Mouse (Mus musculus): Measurements from ENCODE around the gene Iqca. TPM values are rescaled to one million over a fixed set of nuclear protein-coding genes. Genes with fewer than 3 reads are reported as not detected.

The Iqca gene
- not detected for polyA plus RNA-seq (2017; shearing (Covaris generic))

DNA sequence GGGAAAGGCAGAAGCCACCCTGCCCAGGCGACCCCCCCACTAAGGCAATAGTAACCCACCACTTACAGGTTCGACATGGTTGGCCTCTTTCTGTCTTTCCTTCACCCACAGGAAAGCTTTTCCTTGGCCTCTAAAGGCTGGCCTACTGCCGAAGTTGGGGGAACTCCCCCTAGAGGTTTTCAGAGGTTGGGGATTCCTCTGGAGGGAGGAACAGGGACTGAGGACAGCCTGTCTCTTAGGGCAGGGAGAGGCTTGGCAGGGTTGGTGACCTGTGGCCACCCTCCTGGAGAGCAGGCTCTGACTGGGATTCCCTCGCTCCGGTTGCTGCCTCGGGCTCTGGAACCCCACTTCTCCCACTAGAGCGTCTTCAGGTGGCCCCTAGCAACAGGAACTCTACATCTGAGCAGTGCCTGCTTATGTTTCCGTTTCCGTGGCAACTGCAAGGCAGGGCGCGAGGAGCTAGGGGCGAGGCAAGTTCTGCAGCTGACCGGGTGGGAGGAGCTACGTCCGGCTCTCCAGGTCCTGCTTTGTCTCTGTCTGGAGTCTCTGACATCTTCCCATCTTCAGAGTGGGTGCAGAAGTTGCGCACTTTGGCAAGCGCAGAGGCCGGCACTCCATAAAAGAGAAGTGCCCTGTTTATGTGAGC is at the start of gene Iqca:
Gene Iqca (minus strand): TSS at position 303 of the 646 bp plus-strand sequence.

DNA sequence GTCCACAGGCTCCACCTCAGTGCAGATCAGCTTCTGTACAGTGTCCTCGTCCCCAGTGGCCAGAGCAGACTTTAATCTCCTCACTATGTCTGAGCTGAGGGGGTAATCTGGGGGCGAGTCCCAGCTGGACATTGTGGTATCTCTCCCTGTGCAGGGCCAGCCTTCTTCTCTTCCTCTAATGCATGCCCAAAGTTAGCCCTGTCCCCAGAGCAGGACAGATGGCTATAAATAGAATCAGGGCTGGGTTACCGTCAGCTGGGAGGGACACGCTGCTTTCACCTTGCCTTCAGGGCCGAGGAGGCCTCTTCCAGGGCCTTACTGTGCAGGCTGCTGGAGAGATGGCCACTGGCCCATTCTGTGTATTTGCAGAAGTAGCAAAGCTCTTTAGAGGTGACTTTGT is 138.8 kb downstream of the Iqca start, which contains the start of gene Asb18:
Gene Asb18 (minus strand): TSS at position 221 of the 400 bp plus-strand sequence.

Other genes starting within 250 kb of the Iqca start
- not detected for gene Gbx2, start 222.2 kb downstream of the Iqca start, polyA plus RNA-seq (2017; shearing (Covaris generic))
- not detected for gene Asb18, start 138.7 kb downstream of the Iqca start, polyA plus RNA-seq (2017; shearing (Covaris generic))
- gene Ackr3, start 50.6 kb upstream of the Iqca start, polyA plus RNA-seq (2017; shearing (Covaris generic)), result not detected